In genomic region chr5:123675221-123675620, GRCm38 (mm10) we compare ENCODE assay signal across 12 mouse cellular contexts. TPM values are rescaled to one million over a fixed set of nuclear protein-coding genes. Genes with fewer than 3 reads are reported as not detected.
DNase-seq lines count a peak whose midpoint lies in the region; ATAC-seq and TF ChIP-seq lines count a peak whose summit lies in the region.
"Had no signal": no experiment of that assay in that cellular context is flagged by ENCODE, and none has a peak within 500 bp of the region (broad histone marks: within the 10 kb centered on the region; RNA-seq: fewer than 3 reads in every experiment).

No protein-coding gene starts in this region.

- H3K36me3 ChIP-seq in hindbrain, postnatal 0 days (ENCODE audit: insufficient read depth, low read length), result no peaks in the 10 kb centered on the region
- peaks cover 5% of the 10 kb centered on the region for H3K36me3 ChIP-seq in hindbrain, embryonic 10.5 days
- no peaks in the 10 kb centered on the region for H3K36me3 ChIP-seq in lung, embryonic 16.5 days (ENCODE audit: control insufficient read depth, insufficient read depth, low read length)

- no peaks in the 10 kb centered on the region for H3K27me3 ChIP-seq in hindbrain, postnatal 0 days (ENCODE audit: insufficient read depth, low read length)
- H3K27me3 ChIP-seq in hindbrain, embryonic 10.5 days (ENCODE audit: insufficient read depth, poor library complexity, severe bottlenecking), result no peaks in the 10 kb centered on the region
- no peaks in the 10 kb centered on the region for H3K27me3 ChIP-seq in lung, embryonic 16.5 days (ENCODE audit: control insufficient read depth, insufficient read depth, low read depth, low read length)
- H3K27me3 ChIP-seq: hindbrain, embryonic 13.5 days; limb, embryonic 13.5 days; midbrain, embryonic 13.5 days had no signal

- H3K9me3 ChIP-seq in hindbrain, postnatal 0 days (ENCODE audit: low read length), result no peaks in the 10 kb centered on the region
- no peaks in the 10 kb centered on the region for H3K9me3 ChIP-seq in hindbrain, embryonic 10.5 days
- no peaks in the 10 kb centered on the region for H3K9me3 ChIP-seq in lung, embryonic 16.5 days (ENCODE audit: control insufficient read depth, low read length)
- H3K9me3 ChIP-seq: hindbrain, embryonic 13.5 days; limb, embryonic 13.5 days; midbrain, embryonic 13.5 days had no signal

- WGBS in hindbrain, postnatal 0 days, result 39% methylated on average over 3 of the region's 3 CpGs
- 61% methylated on average over 3 of the region's 3 CpGs for WGBS in hindbrain, embryonic 10.5 days
- 6% methylated on average over 3 of the region's 3 CpGs for WGBS in lung, embryonic 16.5 days

- no peak overlapping the region for H3K4me2 ChIP-seq in hindbrain, postnatal 0 days (ENCODE audit: low read depth, low read length)
- H3K4me2 ChIP-seq in lung, embryonic 16.5 days (ENCODE audit: low read depth, low read length), result no peak overlapping the region
- H3K4me2 ChIP-seq: hindbrain, embryonic 13.5 days; limb, embryonic 13.5 days; midbrain, embryonic 13.5 days had no signal

- H3K9ac ChIP-seq in hindbrain, postnatal 0 days (replicated peaks; ENCODE audit: low read length), result no peak overlapping the region
- H3K9ac ChIP-seq in lung, embryonic 16.5 days (ENCODE audit: low read length), result no peak overlapping the region
- H3K9ac ChIP-seq: hindbrain, embryonic 13.5 days; limb, embryonic 13.5 days; midbrain, embryonic 13.5 days had no signal

- no peak overlapping the region for H3K4me3 ChIP-seq in hindbrain, postnatal 0 days (ENCODE audit: low read length)
- H3K4me3 ChIP-seq in hindbrain, embryonic 10.5 days, result no peak overlapping the region
- H3K4me3 ChIP-seq in lung, embryonic 16.5 days (ENCODE audit: low read length), result no peak overlapping the region
- H3K4me3 ChIP-seq: hindbrain, embryonic 13.5 days; limb, embryonic 13.5 days; midbrain, embryonic 13.5 days had no signal

- no peak for ATAC-seq in hindbrain, postnatal 0 days
- ATAC-seq in lung, embryonic 16.5 days (ENCODE audit: low read depth), result peak; percentile 78
- ATAC-seq: midbrain, embryonic 13.5 days had no signal

- no peak overlapping the region for H3K27ac ChIP-seq in hindbrain, postnatal 0 days
- H3K27ac ChIP-seq in hindbrain, embryonic 10.5 days, result no peak overlapping the region
- no peak overlapping the region for H3K27ac ChIP-seq in lung, embryonic 16.5 days (ENCODE audit: low read length)
- H3K27ac ChIP-seq: limb, embryonic 13.5 days; midbrain, embryonic 13.5 days had no signal

- DNase-seq in cerebellum, adult 11-12 months, result peak; percentile 4
- DNase-seq in cerebellum, adult 11 months, result no peak
- peak; percentile 1 for DNase-seq in hindbrain, postnatal 0 days (ENCODE audit: low spot score)
- no peak for DNase-seq in hindbrain, embryonic 10.5 days (ENCODE audit: low spot score)
- peak; percentile 75 for DNase-seq in 416B (ENCODE audit: low read depth)
- no peak for DNase-seq in right cerebral cortex, postnatal 4 days
- DNase-seq in ovary, postnatal 10 days (ENCODE audit: low spot score), result no peak
- DNase-seq: B cell, adult 2 months had no signal

- H3K4me1 ChIP-seq in hindbrain, postnatal 0 days (ENCODE audit: insufficient read depth, low read length), result no peaks in the 10 kb centered on the region; the same call in 1 of the 2 replicates
- H3K4me1 ChIP-seq in hindbrain, embryonic 10.5 days (replicated peaks), result peaks cover 35% of the 10 kb centered on the region
- H3K4me1 ChIP-seq in lung, embryonic 16.5 days (replicated peaks; ENCODE audit: control insufficient read depth, insufficient read depth, low read length), result peaks cover 21% of the 10 kb centered on the region

- no peak for TF ChIP-seq CTCF in hindbrain, postnatal 0 days (IDR thresholded peaks at IDR 0.05; ENCODE audit: low read depth)

RNA-seq across cellular contexts. Expression of gene Clip1, which starts 9.2 kb away (rescaled TPM):
- total RNA-seq in hindbrain, postnatal 0 days (2014; rRNA removed), result 47.3 and 58.0 TPM in 2 replicates
- 68.6 and 71.6 TPM in 2 replicates for polyA plus RNA-seq in hindbrain, postnatal 0 days (2015; fragmentation: Nextera tagmentation; extraction: Ambion mirVana)
- 44.4 and 52.0 TPM in 2 replicates for polyA plus RNA-seq in hindbrain, embryonic 10.5 days (2016; fragmentation: Nextera tagmentation; extraction: Ambion mirVana)
- polyA plus RNA-seq in lung, embryonic 16.5 days (2015; fragmentation: Nextera tagmentation; extraction: Ambion mirVana), result 35.7 and 37.9 TPM in 2 replicates

RNA-seq across cellular contexts. Expression of gene Zcchc8, which starts 45.7 kb away (rescaled TPM):
- 23.9 and 26.5 TPM in 2 replicates for total RNA-seq in hindbrain, postnatal 0 days (2014; rRNA removed)
- 40.0 and 46.8 TPM in 2 replicates for polyA plus RNA-seq in hindbrain, postnatal 0 days (2015; fragmentation: Nextera tagmentation; extraction: Ambion mirVana)
- polyA plus RNA-seq in hindbrain, embryonic 10.5 days (2016; fragmentation: Nextera tagmentation; extraction: Ambion mirVana), result 77.4 and 92.5 TPM in 2 replicates
- 75.9 and 76.4 TPM in 2 replicates for polyA plus RNA-seq in lung, embryonic 16.5 days (2015; fragmentation: Nextera tagmentation; extraction: Ambion mirVana)

Comparison
In these comparisons a context has a peak if more than half of its experiments do, and no peak if none do; other contexts are left out.
1. DNase-seq: peak in cerebellum, adult 11-12 months (single experiment), hindbrain, postnatal 0 days (single experiment) and 416B (single experiment); none in cerebellum, adult 11 months (single experiment), hindbrain, embryonic 10.5 days (single experiment), right cerebral cortex, postnatal 4 days (single experiment) and ovary, postnatal 10 days (single experiment).